Mouse (Mus musculus) midbrain, embryonic 11.5 days (tissue): ENCODE results near the gene Dnaaf1. TPM values are rescaled to one million over a fixed set of nuclear protein-coding genes. Genes with fewer than 3 reads are reported as not detected.

Source experiments
- ATAC-seq: fragments of 200-750 bp; cut with Nextera tagmentation; 2 replicates; pipeline ENCODE4 v1.8.0; 2017; ENCODE audit warnings: moderate TSS enrichment, moderate library complexity; ENCODE audit not compliant: low FRiP score
- DNase-seq: peaks from one replicate; pipeline ENCODE4 v3.0.0; 2015; ENCODE audit warnings: low spot score; ENCODE audit errors: missing footprints
- H3K27ac ChIP-seq: fragments of 300-500 bp; sonication (generic); 2 replicates; pipeline ENCODE4 v1.5.1; 2014; ENCODE audit warnings: low read depth, low read length
- H3K27me3 ChIP-seq: fragments of 300-500 bp; sonication (generic); 2 replicates; pipeline ENCODE4 v1.6.1; 2014; ENCODE audit warnings: mild to moderate bottlenecking, low read length, moderate library complexity, mixed read lengths; ENCODE audit not compliant: control insufficient read depth, insufficient read depth
- H3K36me3 ChIP-seq: fragments of 300-500 bp; sonication (generic); 2 replicates; pipeline ENCODE4 v1.6.1; 2014; ENCODE audit warnings: mild to moderate bottlenecking, low read length, moderate library complexity, mixed read lengths; ENCODE audit not compliant: control insufficient read depth, insufficient read depth
- H3K4me1 ChIP-seq: fragments of 300-500 bp; sonication (generic); 2 replicates; pipeline ENCODE4 v1.6.1; 2014; ENCODE audit warnings: low read length; ENCODE audit not compliant: control insufficient read depth, insufficient read depth
- H3K4me2 ChIP-seq: fragments of 300-500 bp; sonication (generic); 2 replicates; pipeline ENCODE4 v1.6.1; 2014; ENCODE audit warnings: mild to moderate bottlenecking, moderate library complexity
- H3K4me3 ChIP-seq: fragments of 300-500 bp; sonication (generic); 2 replicates; pipeline ENCODE4 v1.5.1; 2014; ENCODE audit warnings: low read depth, low read length
- H3K9ac ChIP-seq: fragments of 300-500 bp; sonication (generic); 2 replicates; pipeline ENCODE4 v1.6.1; 2014; ENCODE audit warnings: low read length
- H3K9me3 ChIP-seq: fragments of 300-500 bp; sonication (generic); 2 replicates; pipeline ENCODE4 v1.6.1; 2016; ENCODE audit warnings: low read length; ENCODE audit not compliant: control insufficient read depth
- WGBS: fragments of 180-500 bp; shearing (Covaris S2); extraction: QIAGEN DNeasy Blood & Tissue Kit; methylation state at CpG from one replicate; pipeline ENCODE4 v1.1.7; 2014; 5-methylcytosine and 5-hydroxymethylcytosine counted together
- polyA plus RNA-seq: library from polyadenylated mRNA; unstranded; fragments of >200 nt; fragmentation: Nextera tagmentation; extraction: Ambion mirVana; gene quantifications from 2 replicates; pipeline ENCODE4 v1.2.1, GENCODE M21; 2014

Dnaaf1 gene
- polyA plus RNA-seq, 1 experiment from 2014 or later, result 0.19 TPM

GRCm38 (mm10) chr8:119612471-119612870, 37.4 kb downstream of the Dnaaf1 start, which contains the start of gene Adad2:
Gene Adad2 (plus strand): TSS chr8:119612747.
- no peaks in the 10 kb centered on the region for H3K9me3 ChIP-seq
- DNase-seq (no peak), ATAC-seq (0 out of 2 replicates have a peak, but pooled peaks have one; percentile 40)
- H3K36me3 ChIP-seq, result no peaks in the 10 kb centered on the region
- no peak within 1 kb of the TSS for H3K9ac ChIP-seq
- H3K4me2 ChIP-seq, result no peak within 1 kb of the TSS
- no peak within 1 kb of the TSS for H3K27ac ChIP-seq
- 83% methylated on average over 26 of the region's 26 CpGs for WGBS
- H3K4me3 ChIP-seq, result no peak within 1 kb of the TSS
- H3K4me1 ChIP-seq, result no peaks in the 10 kb centered on the region
- no peaks in the 10 kb centered on the region for H3K27me3 ChIP-seq

GRCm38 (mm10) chr8:119615096-119615495, 40.1 kb downstream of the Dnaaf1 start:
- Histone ChIP-seq H3K9me3 (no peaks in the 10 kb centered on the region), H3K27me3 (no peaks in the 10 kb centered on the region), H3K4me1 (no peaks in the 10 kb centered on the region), H3K4me2 (no peak overlapping the region), H3K27ac (no peak overlapping the region), H3K4me3 (no peak overlapping the region), H3K36me3 (no peaks in the 10 kb centered on the region), H3K9ac (no peak overlapping the region; the same call in 1 of the 2 replicates)
- 70% methylated on average over 14 of the region's 14 CpGs for WGBS
- DNase-seq (no peak), ATAC-seq (0 out of 2 replicates have a peak, but pooled peaks have one; percentile 24)

GRCm38 (mm10) chr8:119616358-119616757, 41.3 kb downstream of the Dnaaf1 start:
- DNase-seq (no peak), ATAC-seq (no peak)
- H3K27me3 ChIP-seq, result no peaks in the 10 kb centered on the region
- WGBS, result 81% methylated on average over 7 of the region's 7 CpGs
- no peak overlapping the region for H3K9ac ChIP-seq
- H3K9me3 ChIP-seq, result no peaks in the 10 kb centered on the region
- H3K4me1 ChIP-seq, result no peaks in the 10 kb centered on the region
- no peak overlapping the region for H3K4me2 ChIP-seq
- H3K4me3 ChIP-seq, result no peak overlapping the region
- H3K36me3 ChIP-seq, result no peaks in the 10 kb centered on the region
- no peak overlapping the region for H3K27ac ChIP-seq

GRCm38 (mm10) chr8:119616811-119617210, 41.8 kb downstream of the Dnaaf1 start:
- ATAC-seq (no peak), DNase-seq (no peak)
- no peaks in the 10 kb centered on the region for H3K4me1 ChIP-seq
- H3K27me3 ChIP-seq, result no peaks in the 10 kb centered on the region
- H3K4me2 ChIP-seq, result no peak overlapping the region
- no peak overlapping the region for H3K9ac ChIP-seq
- no peaks in the 10 kb centered on the region for H3K9me3 ChIP-seq
- no peaks in the 10 kb centered on the region for H3K36me3 ChIP-seq
- H3K27ac ChIP-seq, result no peak overlapping the region
- H3K4me3 ChIP-seq, result no peak overlapping the region
- 97% methylated on average over 4 of the region's 4 CpGs for WGBS

- no peaks in the 10 kb centered on the region for H3K9me3 ChIP-seq
- no peaks in the 10 kb centered on the region for H3K4me1 ChIP-seq
- H3K4me2 ChIP-seq, result no peak overlapping the region
- DNase-seq (no peak), ATAC-seq (no peak)
- no peak overlapping the region for H3K4me3 ChIP-seq
- no peaks in the 10 kb centered on the region for H3K27me3 ChIP-seq
- H3K27ac ChIP-seq, result no peak overlapping the region
- H3K9ac ChIP-seq, result no peak overlapping the region
- H3K36me3 ChIP-seq, result no peaks in the 10 kb centered on the region
- WGBS, result 86% methylated on average over 5 of the region's 5 CpGs
Measured at GRCm38 (mm10) chr8:119617586-119617985, 42.6 kb downstream of the Dnaaf1 start.

- Histone ChIP-seq H3K4me2 (no peak overlapping the region), H3K4me3 (no peak overlapping the region), H3K4me1 (no peaks in the 10 kb centered on the region), H3K9ac (no peak overlapping the region), H3K27ac (no peak overlapping the region), H3K9me3 (no peaks in the 10 kb centered on the region), H3K36me3 (no peaks in the 10 kb centered on the region), H3K27me3 (no peaks in the 10 kb centered on the region)
- ATAC-seq (no peak), DNase-seq (no peak)
- WGBS, result 82% methylated on average over 5 of the region's 5 CpGs
Measured at GRCm38 (mm10) chr8:119618887-119619286, 43.9 kb downstream of the Dnaaf1 start.

- Histone ChIP-seq H3K27ac (no peak overlapping the region), H3K9ac (no peak overlapping the region), H3K4me3 (no peak overlapping the region), H3K4me1 (no peaks in the 10 kb centered on the region), H3K27me3 (no peaks in the 10 kb centered on the region), H3K9me3 (no peaks in the 10 kb centered on the region), H3K36me3 (no peaks in the 10 kb centered on the region), H3K4me2 (no peak overlapping the region)
- ATAC-seq (no peak), DNase-seq (no peak)
- 80% methylated on average over 6 of the region's 6 CpGs for WGBS
Measured at GRCm38 (mm10) chr8:119620116-119620840, 45.2 kb downstream of the Dnaaf1 start.

GRCm38 (mm10) chr8:119620848-119621465, 45.9 kb downstream of the Dnaaf1 start:
- Histone ChIP-seq H3K36me3 (no peaks in the 10 kb centered on the region), H3K4me2 (no peak overlapping the region), H3K9me3 (no peaks in the 10 kb centered on the region), H3K9ac (no peak overlapping the region), H3K27ac (no peak overlapping the region), H3K27me3 (no peaks in the 10 kb centered on the region), H3K4me1 (no peaks in the 10 kb centered on the region), H3K4me3 (no peak overlapping the region)
- WGBS, result 85% methylated on average over 14 of the region's 14 CpGs
- ATAC-seq, result no peak
- no peak for DNase-seq

- DNase-seq, result no peak
- WGBS, result 68% methylated on average over 4 of the region's 4 CpGs
- no peak overlapping the region for H3K27ac ChIP-seq
Measured at GRCm38 (mm10) chr8:119622555-119622954, 47.5 kb downstream of the Dnaaf1 start.

More at GRCm38 (mm10) chr8:119622555-119622954, 47.5 kb downstream of the Dnaaf1 start:
- Histone ChIP-seq H3K4me2 (no peak overlapping the region), H3K9ac (no peak overlapping the region), H3K27me3 (no peaks in the 10 kb centered on the region), H3K4me3 (no peak overlapping the region), H3K36me3 (no peaks in the 10 kb centered on the region), H3K4me1 (no peaks in the 10 kb centered on the region), H3K9me3 (no peaks in the 10 kb centered on the region)
- no peak for ATAC-seq
